ENCODE assay signal across 9 mouse cellular contexts in genomic region chr11:80042615-80043418, GRCm38 (mm10). TPM values are rescaled to one million over a fixed set of nuclear protein-coding genes. Genes with fewer than 3 reads are reported as not detected.
DNase-seq lines count a peak whose midpoint lies in the region; ATAC-seq and TF ChIP-seq lines count a peak whose summit lies in the region.
"Had no signal": no experiment of that assay in that cellular context is flagged by ENCODE, and none has a peak within 500 bp of the region (broad histone marks: within the 10 kb centered on the region; RNA-seq: fewer than 3 reads in every experiment).

No protein-coding gene starts in this region.

- intact Hi-C loops in gastrocnemius, adult 2 months (cut with DNase I), result loop anchor here (5.0 to 10.0 kb wide), 2 partner anchors 39 to 192 kb away; partner anchors contain the start of gene Crlf3

- TF ChIP-seq CTCF in kidney, adult 2 months (conservative IDR thresholded peaks at IDR 0.05; ENCODE audit: insufficient read depth, insufficient read length, low read depth, low read length), result peak; percentile 87
- TF ChIP-seq CTCF in ES-Bruce4 (IDR thresholded peaks at IDR 0.05; ENCODE audit: low read depth, low read length), result peak; percentile 79
- peak; percentile 89 for TF ChIP-seq CTCF in gastrocnemius, adult 2 months (IDR thresholded peaks at IDR 0.05)
- 0 out of 2 replicates have a peak, but pooled peaks have one; percentile 38 for TF ChIP-seq CTCF in olfactory bulb, adult 2 months (IDR thresholded peaks at IDR 0.05; ENCODE audit: insufficient read depth, low read depth, low read length)

- H3K4me2 ChIP-seq in kidney, embryonic 16.5 days (replicated peaks; ENCODE audit: low read depth, low read length), result no peak overlapping the region
- H3K4me2 ChIP-seq in hindbrain, embryonic 12.5 days (replicated peaks), result no peak overlapping the region
- H3K4me2 ChIP-seq: neural tube, embryonic 12.5 days had no signal

- no peak for ATAC-seq in kidney, embryonic 16.5 days (ENCODE audit: low FRiP score, low TSS enrichment)
- ATAC-seq in hindbrain, embryonic 12.5 days (ENCODE audit: low FRiP score), result no peak

- no peak for TF ChIP-seq EP300 in ES-Bruce4 (IDR thresholded peaks at IDR 0.05; ENCODE audit: insufficient read depth, low read depth, low read length)

- DNase-seq in kidney, adult 2 months, result peak; percentile 68
- peak; percentile 70 for DNase-seq in adrenal gland, postnatal 14 days
- peak; percentile 56 for DNase-seq in gastrocnemius, adult 2 months
- peak; percentile 56 to 58 for DNase-seq in layer of hippocampus, postnatal 10 days (ENCODE audit: low spot score in 2 of 2)

- H3K36me3 ChIP-seq in kidney, adult 2 months (ENCODE audit: control insufficient read depth, insufficient read depth, low read length), result no peaks in the 10 kb centered on the region
- no peaks in the 10 kb centered on the region for H3K36me3 ChIP-seq in kidney, embryonic 16.5 days (ENCODE audit: insufficient read depth, low read length)
- H3K36me3 ChIP-seq in ES-Bruce4 (ENCODE audit: control insufficient read depth, insufficient read depth, low read length, poor library complexity, severe bottlenecking), result peaks cover 10% of the 10 kb centered on the region
- peaks cover 10% of the 10 kb centered on the region for H3K36me3 ChIP-seq in hindbrain, embryonic 12.5 days

- no peaks in the 10 kb centered on the region for H3K4me1 ChIP-seq in kidney, adult 2 months (ENCODE audit: control insufficient read depth, insufficient read depth, low read length)
- H3K4me1 ChIP-seq in kidney, embryonic 16.5 days (ENCODE audit: insufficient read depth, low read length), result no peaks in the 10 kb centered on the region
- H3K4me1 ChIP-seq in ES-Bruce4 (ENCODE audit: control insufficient read depth, insufficient read depth, low read length), result no peaks in the 10 kb centered on the region
- H3K4me1 ChIP-seq in olfactory bulb, adult 2 months (ENCODE audit: control insufficient read depth, insufficient read depth, low read length), result no peaks in the 10 kb centered on the region
- H3K4me1 ChIP-seq in hindbrain, embryonic 12.5 days, result no peaks in the 10 kb centered on the region
- H3K4me1 ChIP-seq: neural tube, embryonic 12.5 days had no signal

- no peak for TF ChIP-seq POLR2A in kidney, adult 2 months (IDR thresholded peaks at IDR 0.05; ENCODE audit: low read depth, low read length)
- TF ChIP-seq POLR2A in ES-Bruce4 (IDR thresholded peaks at IDR 0.05; ENCODE audit: insufficient read depth, low read length), result no peak
- no peak for TF ChIP-seq POLR2A in olfactory bulb, adult 2 months (IDR thresholded peaks at IDR 0.05; ENCODE audit: insufficient read depth, low read depth, low read length)

- H3K27me3 ChIP-seq in kidney, adult 2 months (replicated peaks; ENCODE audit: control insufficient read depth, insufficient read depth, low read length), result no peaks in the 10 kb centered on the region
- H3K27me3 ChIP-seq in kidney, embryonic 16.5 days (ENCODE audit: insufficient read depth, low read length), result no peaks in the 10 kb centered on the region
- no peaks in the 10 kb centered on the region for H3K27me3 ChIP-seq in ES-Bruce4 (ENCODE audit: control insufficient read depth, insufficient read depth, low read length, poor library complexity, severe bottlenecking)
- no peaks in the 10 kb centered on the region for H3K27me3 ChIP-seq in hindbrain, embryonic 12.5 days
- H3K27me3 ChIP-seq: neural tube, embryonic 12.5 days had no signal

- no peaks in the 10 kb centered on the region for H3K9me3 ChIP-seq in kidney, embryonic 16.5 days (ENCODE audit: low read length)
- no peaks in the 10 kb centered on the region for H3K9me3 ChIP-seq in ES-Bruce4 (replicated peaks; ENCODE audit: control insufficient read depth, insufficient read depth, low read length, poor library complexity, severe bottlenecking)
- H3K9me3 ChIP-seq in hindbrain, embryonic 12.5 days (replicated peaks), result no peaks in the 10 kb centered on the region
- H3K9me3 ChIP-seq: neural tube, embryonic 12.5 days had no signal

- 48% methylated on average over 10 of the region's 10 CpGs for WGBS in kidney, adult 2 months
- WGBS in kidney, embryonic 16.5 days, result 55% methylated on average over 10 of the region's 10 CpGs
- whole genome bisulfite sequencing in olfactory bulb, adult 2 months, result 51% methylated on average over 10 of the region's 10 CpGs
- WGBS in hindbrain, embryonic 12.5 days, result 58% methylated on average over 10 of the region's 10 CpGs

- no peak overlapping the region for H3K27ac ChIP-seq in kidney, adult 2 months (ENCODE audit: insufficient read depth, low read depth, low read length)
- H3K27ac ChIP-seq in kidney, embryonic 16.5 days (ENCODE audit: low read length), result no peak overlapping the region
- H3K27ac ChIP-seq in ES-Bruce4 (ENCODE audit: insufficient read depth, low read length), result no peak overlapping the region
- no peak overlapping the region for H3K27ac ChIP-seq in gastrocnemius, adult 2 months
- no peak overlapping the region for H3K27ac ChIP-seq in olfactory bulb, adult 2 months (ENCODE audit: insufficient read depth, low read depth, low read length)
- no peak overlapping the region for H3K27ac ChIP-seq in hindbrain, embryonic 12.5 days
- H3K27ac ChIP-seq: neural tube, embryonic 12.5 days had no signal

- no peak overlapping the region for H3K4me3 ChIP-seq in kidney, adult 2 months (ENCODE audit: insufficient read depth, low read depth, low read length)
- H3K4me3 ChIP-seq in kidney, embryonic 16.5 days (ENCODE audit: low read length), result no peak overlapping the region
- H3K4me3 ChIP-seq in ES-Bruce4 (ENCODE audit: low read depth, low read length), result no peak overlapping the region
- no peak overlapping the region for H3K4me3 ChIP-seq in gastrocnemius, adult 2 months
- no peak overlapping the region for H3K4me3 ChIP-seq in olfactory bulb, adult 2 months (ENCODE audit: insufficient read depth, low read depth, low read length)
- H3K4me3 ChIP-seq in hindbrain, embryonic 12.5 days, result no peak overlapping the region
- H3K4me3 ChIP-seq: neural tube, embryonic 12.5 days had no signal

- H3K9ac ChIP-seq in kidney, embryonic 16.5 days (replicated peaks; ENCODE audit: low read length), result no peak overlapping the region
- H3K9ac ChIP-seq in ES-Bruce4 (ENCODE audit: low read depth, poor library complexity, severe bottlenecking), result no peak overlapping the region
- H3K9ac ChIP-seq in hindbrain, embryonic 12.5 days, result no peak overlapping the region
- H3K9ac ChIP-seq: neural tube, embryonic 12.5 days had no signal

RNA-seq across cellular contexts. Expression of gene Crlf3, which starts 38.0 kb away (rescaled TPM):
- 7.5 and 9.2 TPM in 2 replicates for polyA plus RNA-seq in kidney, adult 2 months (2012; rRNA removed)
- 39.0 and 39.5 TPM in 2 replicates for polyA plus RNA-seq in kidney, embryonic 16.5 days (2015; fragmentation: Nextera tagmentation; extraction: Ambion mirVana)
- polyA plus RNA-seq in ES-Bruce4 (2011; ENCODE audit: insufficient read depth, insufficient read length, low read depth, missing spikeins), result 50.9 and 59.1 TPM in 2 replicates
- 21.5 and 32.2 TPM in 2 replicates for total RNA-seq in adrenal gland, postnatal 14 days (2021)
- total RNA-seq in gastrocnemius, adult 2 months (2021), result 1 to 10 TPM; 4.1 to 6.6 TPM
- total RNA-seq in layer of hippocampus, postnatal 10 days (2021), result 10 to 100 TPM; 18.0 to 18.6 TPM
- polyA plus RNA-seq in olfactory bulb, adult 2 months (2012; ENCODE audit: insufficient read depth, insufficient read length, low replicate concordance, missing spikeins), result not detected in 2 replicates
- 29.9 and 30.1 TPM in 2 replicates for polyA plus RNA-seq in hindbrain, embryonic 12.5 days (2016; fragmentation: Nextera tagmentation; extraction: Ambion mirVana)

RNA-seq across cellular contexts. Expression of gene Atad5, which starts 46.4 kb away (rescaled TPM):
- 0.22 and 0.25 TPM in 2 replicates for polyA plus RNA-seq in kidney, adult 2 months (2012; rRNA removed)
- 8.3 and 10.5 TPM in 2 replicates for polyA plus RNA-seq in kidney, embryonic 16.5 days (2015; fragmentation: Nextera tagmentation; extraction: Ambion mirVana)
- 25.0 and 26.6 TPM in 2 replicates for polyA plus RNA-seq in ES-Bruce4 (2011; ENCODE audit: insufficient read depth, insufficient read length, low read depth, missing spikeins)
- total RNA-seq in adrenal gland, postnatal 14 days (2021), result 4.6 and 4.7 TPM in 2 replicates
- under 1 TPM; 0.74 to 0.81 TPM for total RNA-seq in gastrocnemius, adult 2 months (2021)
- total RNA-seq in layer of hippocampus, postnatal 10 days (2021), result 1 to 10 TPM; 6.0 to 6.6 TPM
- polyA plus RNA-seq in olfactory bulb, adult 2 months (2012; ENCODE audit: insufficient read depth, insufficient read length, low replicate concordance, missing spikeins), result not detected in 2 replicates
- polyA plus RNA-seq in hindbrain, embryonic 12.5 days (2016; fragmentation: Nextera tagmentation; extraction: Ambion mirVana), result 11.1 and 11.7 TPM in 2 replicates

RNA-seq across cellular contexts. Expression of gene Suz12, which starts 49.9 kb away (rescaled TPM):
- polyA plus RNA-seq in kidney, adult 2 months (2012; rRNA removed), result 4.3 and 5.7 TPM in 2 replicates
- polyA plus RNA-seq in kidney, embryonic 16.5 days (2015; fragmentation: Nextera tagmentation; extraction: Ambion mirVana), result 13.7 and 17.9 TPM in 2 replicates
- 215 and 235 TPM in 2 replicates for polyA plus RNA-seq in ES-Bruce4 (2011; ENCODE audit: insufficient read depth, insufficient read length, low read depth, missing spikeins)
- 53.4 and 61.1 TPM in 2 replicates for total RNA-seq in adrenal gland, postnatal 14 days (2021)
- total RNA-seq in gastrocnemius, adult 2 months (2021), result 10 to 100 TPM; 18.6 to 24.2 TPM
- 10 to 100 TPM; 33.0 to 37.0 TPM for total RNA-seq in layer of hippocampus, postnatal 10 days (2021)
- 192 TPM in 1 of 2 replicates, not detected in the other for polyA plus RNA-seq in olfactory bulb, adult 2 months (2012; ENCODE audit: insufficient read depth, insufficient read length, low replicate concordance, missing spikeins)
- 26.3 and 26.4 TPM in 2 replicates for polyA plus RNA-seq in hindbrain, embryonic 12.5 days (2016; fragmentation: Nextera tagmentation; extraction: Ambion mirVana)

Comparison
In these comparisons a context has a peak if more than half of its experiments do, and no peak if none do; other contexts are left out.
1. CTCF ChIP-seq: peak in every context shown above with its lines; median percentile 89 in gastrocnemius, adult 2 months; 87 in kidney, adult 2 months; 79 in ES-Bruce4; 38 in olfactory bulb, adult 2 months.